Mouse (Mus musculus): ENCODE results near the gene Jak1.

DNA sequence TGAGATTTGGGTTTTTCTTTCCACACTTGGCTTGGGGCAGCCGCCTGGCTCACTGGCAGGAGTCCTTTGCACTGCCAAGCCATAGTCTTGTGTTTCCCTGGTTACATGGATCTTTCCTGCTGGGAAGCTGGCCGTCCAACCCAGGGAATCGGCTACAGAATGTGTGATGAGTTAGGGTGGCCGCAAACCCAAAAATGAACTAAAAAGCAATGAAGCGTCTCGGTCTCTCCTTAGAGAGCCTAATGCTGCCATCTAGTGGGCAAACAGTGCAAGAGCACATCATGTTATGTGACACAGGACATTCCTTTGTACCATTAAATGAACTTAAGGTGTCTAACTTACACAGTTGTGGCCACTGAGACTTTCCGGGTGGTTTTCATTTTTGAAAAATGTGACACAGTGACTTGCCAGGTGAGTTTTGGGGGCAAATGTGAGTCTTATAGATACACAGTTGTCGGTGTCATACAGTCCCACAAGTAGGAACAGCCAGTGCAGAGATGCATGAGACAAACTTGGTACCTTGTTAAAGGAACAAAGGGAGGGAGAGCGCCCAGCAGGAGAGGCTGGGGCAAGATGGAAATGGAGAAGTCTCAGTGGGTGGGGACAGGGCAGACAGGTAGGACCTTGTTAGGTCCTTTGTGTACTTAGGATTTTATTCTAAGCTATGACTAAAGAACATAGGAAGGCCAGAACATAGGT is 118.9 kb downstream of the Jak1 start:
- TF ChIP-seq CTCF (conservative IDR thresholded peaks at IDR 0.05; ENCODE audit: low read length) (peak; percentile 78), POU5F1 (IDR thresholded peaks at IDR 0.05; ENCODE audit: borderline replicate concordance, low read length) (no peak), NANOG (IDR thresholded peaks at IDR 0.05; ENCODE audit: borderline replicate concordance, low read length) (no peak)

Data from E14TG2a.4 (cell line).